Mouse (Mus musculus) liver, embryonic 14.5 days (tissue): ENCODE data around the gene Ankk1.

ENCODE experiments used
- CTCF ChIP-seq: IDR thresholded peaks from 2 replicates; pipeline ENCODE4 v1.5.1; 2016; ENCODE audit warnings: antibody characterized with exemption, low read depth, control low read depth
- EP300 ChIP-seq: IDR thresholded peaks from 2 replicates; pipeline ENCODE4 v1.6.1; 2016; ENCODE audit warnings: antibody characterized with exemption, low read depth

- TF ChIP-seq EP300 (no peak), CTCF (no peak)
Observed at GRCm38 (mm10) chr9:49384855-49385254, 42.0 kb downstream of the Ankk1 start.
